15 mouse cellular contexts compared by ENCODE assay signal in the genomic region with DNA sequence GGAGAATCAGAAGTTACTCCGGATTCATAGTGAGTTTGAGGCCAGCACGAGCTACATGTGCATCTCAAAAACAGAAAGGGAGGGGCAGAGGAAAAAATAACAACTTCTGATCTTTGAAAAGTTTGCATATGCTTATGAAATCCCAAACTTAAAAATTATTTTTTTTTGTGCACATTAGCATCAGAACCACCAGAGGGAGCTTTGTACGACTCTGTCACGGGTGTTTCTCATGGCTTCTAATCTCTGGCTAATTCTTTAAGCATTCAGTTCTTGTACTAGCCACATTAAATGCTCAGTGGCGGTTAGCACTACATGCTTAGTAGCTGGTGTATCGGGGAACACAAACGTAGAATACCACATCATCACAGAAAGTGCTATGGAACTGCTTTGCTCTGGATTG. TPM values are rescaled to one million over a fixed set of nuclear protein-coding genes. Genes with fewer than 3 reads are reported as not detected.
DNase-seq lines count a peak whose midpoint lies in the region; ATAC-seq and TF ChIP-seq lines count a peak whose summit lies in the region.
"Had no signal": no experiment of that assay in that cellular context is flagged by ENCODE, and none has a peak within 500 bp of the region (broad histone marks: within the 10 kb centered on the region; RNA-seq: fewer than 3 reads in every experiment).

No protein-coding gene starts in this region.

- 48% methylated on average over 7 of the region's 7 CpGs for WGBS in heart, adult 2 months
- 49% methylated on average over 7 of the region's 7 CpGs for WGBS in lung, postnatal 0 days

- no peaks in the 10 kb centered on the region for H3K36me3 ChIP-seq in heart, adult 2 months (ENCODE audit: control insufficient read depth, insufficient read depth, low read length)
- 0 out of 2 replicates have a peak, but pooled peaks cover 4% of the 10 kb centered on the region for H3K36me3 ChIP-seq in lung, postnatal 0 days (ENCODE audit: insufficient read depth, low read length)
- H3K36me3 ChIP-seq: embryonic facial prominence, embryonic 12.5 days; G1E had no signal

- no peak for TF ChIP-seq POLR2A in heart, adult 2 months (IDR thresholded peaks at IDR 0.05; ENCODE audit: insufficient read depth, low read depth, low read length)

- DNase-seq in heart, adult 2 months, result no peak
- no peak for DNase-seq in heart, postnatal 25 days (ENCODE audit: low spot score)
- DNase-seq in lung, postnatal 0 days (ENCODE audit: low spot score), result peak; percentile 34
- no peak for DNase-seq in lung, adult 18-20 months
- peak; percentile 8 for DNase-seq in T-cell, adult 2 months (ENCODE audit: low spot score)
- peak; percentile 30 for DNase-seq in retina, postnatal 7 days (ENCODE audit: low read depth, low spot score)
- no peak for DNase-seq in natural killer cell, adult 2 months (ENCODE audit: low spot score in 2 of 2)
- no peak for DNase-seq in c-Kit-positive CD71-positive TER-119-positive erythroid progenitor cells, embryonic 14.5 days (ENCODE audit: low spot score)
- DNase-seq: thymus, adult 18-20 months had no signal

- H3K79me2 ChIP-seq in heart, adult 2 months (replicated peaks; ENCODE audit: control insufficient read depth, insufficient read depth, low read length), result no peaks in the 10 kb centered on the region

- H3K9me3 ChIP-seq in lung, postnatal 0 days (ENCODE audit: low read length), result no peaks in the 10 kb centered on the region
- H3K9me3 ChIP-seq: embryonic facial prominence, embryonic 12.5 days; G1E; heart, embryonic 13.5 days; kidney, embryonic 15.5 days; neural tube, embryonic 13.5 days had no signal

- no peak for TF ChIP-seq EP300 in heart, adult 2 months (IDR thresholded peaks at IDR 0.05; ENCODE audit: insufficient read depth, low read depth, low read length)
- TF ChIP-seq EP300 in lung, postnatal 0 days (IDR thresholded peaks at IDR 0.05), result no peak

- H3K27ac ChIP-seq in heart, adult 2 months, result no peak overlapping the region
- H3K27ac ChIP-seq in lung, postnatal 0 days (ENCODE audit: low read length), result no peak overlapping the region
- H3K27ac ChIP-seq: embryonic facial prominence, embryonic 12.5 days; heart, embryonic 13.5 days; kidney, embryonic 15.5 days; macrophage; neural tube, embryonic 13.5 days had no signal

- no peak overlapping the region for H3K9ac ChIP-seq in heart, adult 2 months (ENCODE audit: low read depth, low read length)
- H3K9ac ChIP-seq in lung, postnatal 0 days (replicated peaks; ENCODE audit: low read depth), result no peak overlapping the region
- H3K9ac ChIP-seq: embryonic facial prominence, embryonic 12.5 days; heart, embryonic 13.5 days; kidney, embryonic 15.5 days; neural tube, embryonic 13.5 days had no signal

- peak; percentile 69 for TF ChIP-seq CTCF in heart, adult 2 months (IDR thresholded peaks at IDR 0.05)
- TF ChIP-seq CTCF in lung, postnatal 0 days (IDR thresholded peaks at IDR 0.05), result peak; percentile 63

- H3K4me3 ChIP-seq in heart, adult 2 months, result no peak overlapping the region
- H3K4me3 ChIP-seq in lung, postnatal 0 days (ENCODE audit: low read depth, low read length), result no peak overlapping the region
- H3K4me3 ChIP-seq: embryonic facial prominence, embryonic 12.5 days; heart, embryonic 13.5 days; kidney, embryonic 15.5 days; neural tube, embryonic 13.5 days had no signal

- no peak for ATAC-seq in lung, postnatal 0 days

- intact Hi-C loops in heart, adult 2 months (cut with DNase I), result no loop called here
- intact Hi-C loops in heart, postnatal 25 days (cut with DNase I), result loop anchor here (5.0 kb wide), 1 partner anchor 126 kb away; no protein-coding TSS in a partner anchor

- H3K27me3 ChIP-seq in heart, adult 2 months (ENCODE audit: control insufficient read depth, insufficient read depth, low read length), result no peaks in the 10 kb centered on the region
- no peaks in the 10 kb centered on the region for H3K27me3 ChIP-seq in lung, postnatal 0 days (replicated peaks; ENCODE audit: insufficient read depth, low read length)
- H3K27me3 ChIP-seq: embryonic facial prominence, embryonic 12.5 days; heart, embryonic 13.5 days; kidney, embryonic 15.5 days; neural tube, embryonic 13.5 days had no signal

- no peaks in the 10 kb centered on the region for H3K4me1 ChIP-seq in heart, adult 2 months (ENCODE audit: control insufficient read depth, insufficient read depth, low read length)
- H3K4me1 ChIP-seq in lung, postnatal 0 days (ENCODE audit: insufficient read depth, low read depth, low read length), result no peaks in the 10 kb centered on the region
- H3K4me1 ChIP-seq: embryonic facial prominence, embryonic 12.5 days; kidney, embryonic 15.5 days had no signal

- H3K4me2 ChIP-seq in lung, postnatal 0 days (replicated peaks; ENCODE audit: low read depth, low read length), result no peak overlapping the region
- H3K4me2 ChIP-seq: embryonic facial prominence, embryonic 12.5 days; heart, embryonic 13.5 days; kidney, embryonic 15.5 days; neural tube, embryonic 13.5 days had no signal

RNA-seq across cellular contexts. Expression of a gene that starts 4.3 kb away (rescaled TPM):
- 100 to 1,000 TPM; 160 to 196 TPM for total RNA-seq in heart, adult 2 months (2021)
- polyA plus RNA-seq in heart, adult 2 months (2012; rRNA removed), result 25.1 and 50.0 TPM in 2 replicates
- 100 to 1,000 TPM; 147 to 158 TPM for total RNA-seq in heart, postnatal 25 days (2021)
- polyA plus RNA-seq in lung, postnatal 0 days (2015; fragmentation: Nextera tagmentation; extraction: Ambion mirVana), result 248 and 254 TPM in 2 replicates

RNA-seq across cellular contexts. Expression of a gene that starts 37.7 kb away (rescaled TPM):
- 10 to 100 TPM in 1 of 2 experiments, 1 to 10 TPM in 1; 9.4 to 11.9 TPM for total RNA-seq in heart, adult 2 months (2021)
- 2.5 and 5.5 TPM in 2 replicates for polyA plus RNA-seq in heart, adult 2 months (2012; rRNA removed)
- 10 to 100 TPM; 11.0 to 11.7 TPM for total RNA-seq in heart, postnatal 25 days (2021)
- polyA plus RNA-seq in lung, postnatal 0 days (2015; fragmentation: Nextera tagmentation; extraction: Ambion mirVana), result 3.2 and 3.6 TPM in 2 replicates

Comparison
In these comparisons a context has a peak if more than half of its experiments do, and no peak if none do; other contexts are left out.
1. DNase-seq: peak in lung, postnatal 0 days (single experiment), T-cell, adult 2 months (single experiment) and retina, postnatal 7 days (single experiment); none in heart, adult 2 months (0 of 2), heart, postnatal 25 days (single experiment), lung, adult 18-20 months (0 of 2), natural killer cell, adult 2 months (0 of 2) and c-Kit-positive CD71-positive TER-119-positive erythroid progenitor cells, embryonic 14.5 days (single experiment).